Mouse (Mus musculus) monocyte, adult 5-6 weeks (primary cell): Measurements from ENCODE around the gene Gm20696. TPM values are rescaled to one million over a fixed set of nuclear protein-coding genes. Genes with fewer than 3 reads are reported as not detected.

Experiments
- ATAC-seq: fragments of 153-309, 156-312 bp; replicated peaks from 2 replicates; pipeline ENCODE4 v1.8.0; 2017; ENCODE audit warnings: mild to moderate bottlenecking; ENCODE audit not compliant: low TSS enrichment, insufficient number of reproducible peaks, severe bottlenecking, poor library complexity, low FRiP score
- total RNA-seq: library from RNA; stranded (forward); fragments of 200-1000, 200-491, 200-594 nt; gene quantifications from 3 replicates; pipeline ENCODE4 v1.2.3, GENCODE M21; 2017

The Gm20696 gene
- total RNA-seq, 1 experiment from 2014 or later, result 12.8 TPM

DNA sequence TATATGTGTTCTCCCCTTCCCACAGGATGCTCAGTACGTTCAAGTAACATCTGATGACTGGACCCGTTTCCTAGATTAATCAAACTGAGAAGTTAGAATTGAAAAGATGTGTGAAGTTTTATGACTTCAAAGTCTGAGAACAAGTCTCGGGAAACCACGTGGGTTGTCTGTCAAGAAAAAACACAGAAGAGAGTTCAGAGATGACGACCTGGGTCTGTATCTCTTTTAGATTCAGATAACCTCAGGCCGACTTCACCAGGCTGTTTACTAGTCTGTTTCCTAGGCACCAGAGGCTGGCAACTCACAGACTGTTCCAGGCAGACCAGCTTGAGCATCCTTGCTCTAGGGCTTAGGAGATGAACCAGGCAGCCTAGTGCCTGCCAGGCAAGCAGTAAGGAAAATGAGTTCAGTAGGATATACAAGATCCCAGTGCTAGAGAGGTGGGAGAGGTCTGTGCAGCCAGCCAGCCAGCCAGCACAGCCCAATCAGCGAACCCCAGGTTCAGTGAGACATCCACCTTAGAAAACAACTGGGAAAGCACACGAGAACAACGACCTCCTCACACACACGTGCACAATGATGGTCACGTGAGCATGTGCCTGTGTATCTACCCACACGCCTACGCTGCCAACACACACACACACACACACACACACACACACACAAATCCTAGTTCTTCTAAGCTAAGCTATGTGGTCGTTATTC is 357.0 kb downstream of the Gm20696 start:
- ATAC-seq, result no peak

DNA sequence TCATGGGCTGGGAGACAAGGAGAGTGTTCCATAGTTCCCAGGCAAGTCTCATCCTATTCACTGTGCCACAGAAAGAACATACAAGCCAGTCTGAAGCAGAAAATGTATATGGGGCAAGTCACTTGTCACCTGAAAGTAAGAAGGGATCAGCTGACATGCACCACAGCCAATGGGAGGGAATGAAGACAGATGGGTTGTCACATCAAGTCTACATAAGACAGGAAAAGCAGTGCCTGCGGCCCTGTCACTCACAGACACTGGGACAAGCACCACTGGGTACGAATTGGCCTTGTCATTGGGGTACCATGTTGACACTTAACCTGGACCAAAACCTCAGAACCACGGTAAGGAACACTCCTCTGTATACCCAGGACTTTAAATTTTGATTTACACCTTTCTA is 360.8 kb downstream of the Gm20696 start:
- ATAC-seq, result no peak

DNA sequence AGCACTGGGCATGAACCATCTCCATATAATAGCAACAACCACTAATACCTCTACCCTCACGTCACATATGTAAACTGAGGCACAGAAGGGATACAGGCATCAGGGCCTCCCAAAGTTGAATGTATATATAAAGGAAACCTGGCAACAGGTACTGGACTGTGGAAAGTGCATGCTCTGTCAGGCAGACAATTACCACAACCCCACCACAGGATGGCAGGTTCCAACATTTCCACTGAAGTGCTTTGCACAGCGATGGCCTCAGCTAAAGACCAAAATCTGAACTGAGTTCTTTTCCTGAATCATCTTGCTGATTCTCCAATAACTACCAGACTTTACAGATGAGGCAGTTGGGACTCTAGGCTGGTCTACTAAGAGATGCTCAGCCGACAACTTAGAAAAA is 361.4 kb downstream of the Gm20696 start:
- ATAC-seq, result no peak

DNA sequence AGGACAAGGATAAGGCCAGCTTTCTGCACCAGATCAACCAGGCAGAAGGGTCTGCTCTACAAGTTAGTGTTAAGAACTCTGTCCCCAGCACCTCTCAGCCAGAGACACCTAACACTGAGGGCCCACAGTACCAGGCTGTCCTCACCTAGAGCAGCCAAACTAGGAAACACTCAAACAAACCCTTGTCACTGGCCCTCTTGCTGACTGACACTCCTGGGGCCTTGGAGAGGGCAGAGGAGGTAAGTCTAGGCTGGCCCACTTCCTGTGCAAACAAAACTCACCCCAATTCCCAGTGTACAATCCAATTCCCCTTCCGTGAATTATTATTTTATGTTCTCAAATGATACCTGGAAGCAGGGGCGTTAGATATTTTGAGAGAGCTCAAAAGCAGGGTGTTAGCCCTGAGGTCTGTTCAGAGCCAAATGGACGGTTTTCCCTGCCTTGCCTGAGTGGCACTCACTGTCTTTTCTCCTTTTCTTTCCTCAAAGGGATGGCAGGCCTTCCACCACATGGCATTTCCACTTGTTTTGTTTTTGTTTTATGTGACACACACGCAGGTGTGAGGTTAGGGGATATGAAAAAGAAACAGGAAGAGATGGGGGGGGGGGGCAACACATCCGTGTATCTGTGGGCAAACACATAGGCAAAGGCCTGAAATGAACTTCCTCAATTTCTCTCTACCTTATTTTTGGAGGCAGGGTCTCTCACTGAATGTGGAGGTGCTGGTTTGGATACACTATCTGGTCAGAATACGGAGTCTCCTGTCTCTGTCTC is 363.7 kb downstream of the Gm20696 start:
- ATAC-seq, result no peak

DNA sequence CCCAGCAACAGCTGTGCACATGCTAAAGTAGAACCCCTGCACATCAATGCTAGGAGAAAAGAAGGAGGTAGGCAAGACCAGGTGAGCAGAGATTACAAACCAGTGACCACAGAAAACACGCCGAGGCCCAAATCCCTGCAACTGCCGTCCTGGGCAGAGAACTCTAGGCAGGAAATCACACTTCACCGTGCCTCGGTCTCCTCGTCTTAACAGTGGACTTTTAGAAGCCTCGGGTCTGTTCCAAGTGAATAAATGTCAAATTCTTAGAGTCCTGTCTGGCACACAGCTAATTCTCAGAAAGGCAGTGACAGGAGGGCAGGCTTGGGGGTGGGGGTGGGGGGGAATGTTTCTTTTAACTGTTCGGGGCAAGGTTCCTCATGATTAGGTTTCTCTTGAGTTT is 364.7 kb downstream of the Gm20696 start:
- ATAC-seq, result no peak

DNA sequence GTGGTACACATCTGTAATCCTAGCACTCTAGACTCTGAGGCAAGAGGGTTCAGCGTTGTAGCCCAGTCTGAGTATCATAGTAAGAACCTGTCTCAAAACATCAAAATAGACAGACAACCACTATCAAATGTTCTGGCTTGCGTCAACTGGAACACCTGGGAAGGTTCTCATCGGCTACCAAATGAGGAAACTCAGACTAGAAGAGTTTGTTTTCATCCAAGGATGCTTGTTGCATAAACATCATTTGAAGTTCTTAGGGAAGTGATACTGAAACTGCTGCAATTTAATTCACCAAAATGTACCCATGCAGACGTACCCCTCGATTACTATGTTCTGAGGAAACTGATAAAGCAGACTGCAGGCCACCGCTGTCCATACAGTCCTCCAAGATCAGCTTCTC is 366.4 kb downstream of the Gm20696 start:
- ATAC-seq, result peak; percentile 62

DNA sequence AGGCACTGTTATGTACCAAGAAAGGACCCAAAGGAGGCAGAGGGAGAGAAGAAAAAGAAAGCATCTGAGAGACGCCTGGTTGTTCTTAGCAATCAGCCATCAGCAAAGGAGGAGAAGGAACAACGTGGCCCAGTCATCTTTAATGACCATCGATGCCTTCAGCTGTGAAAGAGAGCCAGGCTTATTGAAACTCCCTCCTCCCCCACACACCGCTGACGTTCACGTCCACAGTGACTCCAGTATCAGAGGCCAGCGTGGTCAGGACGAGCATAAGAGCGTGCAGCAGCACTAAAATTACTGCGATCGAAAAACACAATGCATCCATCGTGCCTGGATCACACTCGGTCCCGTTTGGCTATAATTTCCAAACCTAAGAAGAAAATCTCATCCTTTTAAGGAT is 367.4 kb downstream of the Gm20696 start:
- no peak for ATAC-seq

DNA sequence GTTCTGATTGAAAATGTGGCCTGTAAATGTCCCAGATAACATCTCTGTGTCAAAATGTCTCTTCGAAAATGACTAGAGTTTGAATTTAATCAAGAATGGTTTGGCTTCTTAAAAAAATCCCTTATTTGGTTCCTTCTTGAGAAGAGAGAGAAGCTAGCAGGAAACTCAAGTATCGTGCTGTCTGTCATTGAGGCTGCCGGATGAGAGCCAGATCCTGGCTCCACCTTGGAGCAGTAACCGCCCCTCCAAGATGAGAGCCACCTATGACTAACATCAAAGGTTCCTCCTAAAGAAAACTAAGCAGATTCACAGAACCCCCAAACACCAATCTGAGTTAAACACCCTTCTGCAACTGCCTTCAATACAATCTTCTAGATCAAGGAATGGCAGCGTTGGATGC is 369.1 kb downstream of the Gm20696 start:
- no peak for ATAC-seq

DNA sequence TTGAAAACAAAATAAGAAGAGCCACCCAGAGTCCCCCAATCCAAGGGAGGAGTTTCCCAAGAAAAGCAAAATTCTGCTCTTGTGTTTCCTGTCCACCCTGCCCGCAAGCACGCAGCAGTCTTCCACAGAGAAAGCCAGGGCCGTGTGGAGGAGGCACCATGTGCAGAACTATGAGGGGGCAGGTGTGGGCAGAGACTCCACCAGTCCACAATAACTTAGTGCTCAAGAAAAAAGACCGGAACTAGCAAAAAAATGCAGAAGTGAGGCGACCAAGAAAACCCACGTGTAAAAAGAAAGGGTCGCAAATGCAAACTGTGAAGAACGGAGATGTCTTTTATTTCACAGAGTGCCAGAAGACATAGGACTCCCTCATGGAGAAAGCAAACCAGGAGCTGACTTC is 371.1 kb downstream of the Gm20696 start:
- ATAC-seq, result no peak

DNA sequence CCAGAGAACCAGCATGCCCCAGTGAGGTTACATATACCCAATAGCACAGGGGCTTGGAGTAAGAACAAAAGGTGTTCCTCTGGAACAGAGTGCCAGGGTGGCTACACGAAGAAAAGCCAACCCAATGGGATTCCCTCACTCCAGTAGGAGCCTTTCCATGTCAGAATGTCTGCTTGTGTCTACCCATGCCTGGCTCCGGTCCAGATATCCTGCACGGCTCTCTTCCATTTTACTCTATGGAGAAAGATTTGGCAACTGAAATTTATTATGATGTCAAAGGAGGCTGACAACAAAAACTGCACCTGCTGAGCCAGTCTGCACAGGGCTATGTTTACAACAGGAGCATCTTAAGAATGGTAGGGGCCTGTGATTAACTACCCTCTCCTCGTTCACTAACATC is 377.4 kb downstream of the Gm20696 start:
- no peak for ATAC-seq

DNA sequence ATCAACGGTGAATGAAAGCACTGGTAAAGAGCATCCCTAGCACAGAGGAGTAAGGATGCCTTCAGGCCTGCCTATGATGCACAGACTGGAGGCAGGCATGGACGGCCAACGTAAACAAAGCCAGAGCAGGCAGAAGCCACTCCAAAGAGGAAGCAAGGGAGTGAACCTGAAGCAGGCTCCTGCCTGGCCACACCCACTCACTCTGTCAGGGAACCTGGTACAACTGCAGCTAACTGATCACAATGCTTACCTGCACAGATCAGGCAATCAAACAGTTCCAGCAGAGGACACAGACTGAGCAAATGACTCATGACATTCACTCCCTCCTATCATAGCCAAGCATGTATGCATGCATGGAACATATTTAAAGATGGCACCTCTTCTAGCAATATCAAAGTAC is 381.6 kb downstream of the Gm20696 start:
- no peak for ATAC-seq

DNA sequence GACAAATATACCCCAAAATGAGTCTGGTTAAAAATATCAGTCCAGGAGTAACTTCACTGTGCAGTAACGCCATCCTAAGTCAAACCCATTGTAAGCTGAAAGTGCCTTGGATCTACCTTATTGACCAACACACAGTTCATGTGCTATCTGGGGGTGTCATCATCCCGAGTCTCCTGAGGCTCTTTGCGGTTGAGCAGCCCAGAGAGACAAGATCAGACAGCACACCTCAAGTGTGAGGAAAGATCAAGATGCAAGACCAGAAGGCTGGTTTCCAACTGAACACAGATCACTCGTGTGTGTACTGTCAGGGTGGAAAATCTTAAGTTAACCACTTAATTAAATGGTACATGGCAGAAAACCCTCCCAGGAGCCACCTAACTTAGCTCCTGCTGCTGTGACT is 382.6 kb downstream of the Gm20696 start:
- ATAC-seq, result peak; percentile 29; the same call in 1 of the 2 replicates

DNA sequence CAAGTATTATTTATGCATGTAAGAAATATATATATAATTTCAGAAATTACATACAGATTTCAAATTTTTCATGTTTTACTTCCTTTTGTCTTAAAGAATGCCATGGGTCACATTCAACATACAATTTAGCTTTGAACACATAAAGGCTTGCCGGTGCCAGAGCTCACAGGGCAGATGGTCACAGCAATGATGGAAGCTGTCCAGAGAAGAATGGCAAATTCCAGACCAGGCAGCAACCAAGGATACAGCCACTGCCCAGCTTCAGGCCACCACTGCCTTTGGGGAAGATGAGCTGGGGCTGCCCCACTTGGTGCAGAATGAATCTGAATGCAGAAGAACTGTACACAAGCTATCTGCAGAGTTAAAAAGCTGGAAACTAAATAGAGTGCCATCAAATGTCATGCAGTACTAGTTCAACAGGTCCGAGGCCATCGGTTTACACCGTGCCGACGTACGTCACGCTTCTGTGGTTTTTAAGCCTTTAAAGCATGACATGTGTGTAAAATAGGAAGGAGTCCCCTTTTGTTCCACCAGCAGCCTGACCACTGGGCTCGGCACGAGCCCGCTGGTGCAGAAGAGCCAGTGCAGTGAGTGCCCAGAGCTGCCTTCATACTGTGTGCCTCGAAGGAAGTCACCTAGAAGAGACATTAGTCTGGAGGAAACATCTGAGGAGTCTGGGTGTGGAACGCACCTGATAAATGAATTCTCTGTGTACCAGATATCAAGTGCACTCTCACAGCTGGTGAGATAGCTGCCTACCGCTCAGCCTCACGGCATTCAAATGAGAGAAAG is 383.5 kb downstream of the Gm20696 start:
- peak; percentile 57; the same call in 1 of the 2 replicates for ATAC-seq

DNA sequence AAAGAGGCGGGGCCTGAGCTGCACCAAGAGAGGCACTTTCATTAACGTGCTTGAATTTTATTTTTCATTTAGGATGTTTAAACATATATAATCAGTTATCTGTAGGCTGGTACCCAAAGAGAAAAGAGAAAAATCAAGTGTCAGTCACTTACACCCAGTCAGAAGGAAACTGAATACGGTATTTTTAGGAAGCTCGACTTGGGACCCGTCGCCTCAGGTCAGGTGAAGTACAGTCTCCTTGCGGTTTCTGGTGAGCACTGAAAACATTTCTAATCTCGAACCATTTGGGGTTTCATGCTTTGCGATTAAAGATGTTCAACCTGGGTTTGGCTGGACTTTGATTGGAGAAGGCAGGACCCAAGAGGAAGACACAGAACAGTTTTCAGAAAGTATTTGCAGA is 385.2 kb downstream of the Gm20696 start:
- no peak for ATAC-seq

DNA sequence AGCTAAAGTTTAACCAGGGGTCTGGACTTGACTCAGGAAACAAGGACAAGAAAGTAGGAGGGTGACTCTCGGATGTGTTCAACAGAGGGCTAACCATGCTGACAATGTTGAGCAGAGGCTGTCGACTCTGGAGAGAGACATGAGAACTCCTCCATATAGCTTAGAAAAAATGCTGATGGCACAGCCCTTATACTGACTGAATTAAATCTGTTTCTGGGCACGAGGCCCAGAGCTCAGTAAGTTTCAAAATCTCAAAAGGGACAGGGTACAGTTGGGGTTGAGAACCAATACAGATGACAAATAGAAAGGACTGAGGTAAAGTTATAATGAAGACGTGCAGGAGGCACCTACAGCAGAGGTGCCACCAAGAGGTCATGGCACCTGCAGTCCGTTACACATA is 386.0 kb downstream of the Gm20696 start:
- ATAC-seq, result no peak

DNA sequence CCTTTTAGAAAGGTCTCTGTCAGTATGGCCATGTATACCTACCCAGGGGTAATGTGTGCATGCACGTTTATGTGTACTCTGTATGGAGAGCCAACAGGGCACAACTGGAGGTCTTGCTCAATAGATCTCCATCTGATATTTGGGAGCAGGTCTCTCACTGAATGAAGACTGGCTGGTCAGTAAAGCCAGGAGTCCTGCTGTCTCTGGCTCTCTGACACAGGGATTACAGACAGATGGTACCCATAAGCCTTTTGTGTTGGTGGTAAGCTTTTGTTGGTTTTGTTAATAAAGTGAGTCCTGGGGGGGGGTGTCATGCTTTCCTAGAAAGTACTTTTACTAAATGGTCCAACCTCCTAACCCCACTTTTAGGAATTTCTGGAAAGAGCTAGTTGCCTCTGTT is 389.3 kb downstream of the Gm20696 start:
- ATAC-seq, result no peak

DNA sequence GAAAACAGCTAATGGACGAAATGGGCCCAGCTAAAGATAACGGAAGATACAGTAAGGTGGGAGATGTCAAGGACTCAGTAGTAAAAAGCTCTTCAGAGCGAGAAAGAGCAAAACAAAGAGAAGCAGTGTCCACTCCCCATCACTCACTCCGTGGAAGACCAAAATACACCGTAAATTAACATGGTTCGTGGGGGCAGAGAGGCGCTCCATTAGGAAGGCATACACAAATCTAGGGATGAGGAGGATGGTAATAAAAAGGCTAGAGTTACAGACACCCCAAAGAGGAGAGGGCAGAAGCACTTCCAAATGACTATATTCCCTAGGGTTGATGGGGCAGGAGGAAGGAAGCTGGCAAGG is 390.3 kb downstream of the Gm20696 start:
- ATAC-seq, result no peak

DNA sequence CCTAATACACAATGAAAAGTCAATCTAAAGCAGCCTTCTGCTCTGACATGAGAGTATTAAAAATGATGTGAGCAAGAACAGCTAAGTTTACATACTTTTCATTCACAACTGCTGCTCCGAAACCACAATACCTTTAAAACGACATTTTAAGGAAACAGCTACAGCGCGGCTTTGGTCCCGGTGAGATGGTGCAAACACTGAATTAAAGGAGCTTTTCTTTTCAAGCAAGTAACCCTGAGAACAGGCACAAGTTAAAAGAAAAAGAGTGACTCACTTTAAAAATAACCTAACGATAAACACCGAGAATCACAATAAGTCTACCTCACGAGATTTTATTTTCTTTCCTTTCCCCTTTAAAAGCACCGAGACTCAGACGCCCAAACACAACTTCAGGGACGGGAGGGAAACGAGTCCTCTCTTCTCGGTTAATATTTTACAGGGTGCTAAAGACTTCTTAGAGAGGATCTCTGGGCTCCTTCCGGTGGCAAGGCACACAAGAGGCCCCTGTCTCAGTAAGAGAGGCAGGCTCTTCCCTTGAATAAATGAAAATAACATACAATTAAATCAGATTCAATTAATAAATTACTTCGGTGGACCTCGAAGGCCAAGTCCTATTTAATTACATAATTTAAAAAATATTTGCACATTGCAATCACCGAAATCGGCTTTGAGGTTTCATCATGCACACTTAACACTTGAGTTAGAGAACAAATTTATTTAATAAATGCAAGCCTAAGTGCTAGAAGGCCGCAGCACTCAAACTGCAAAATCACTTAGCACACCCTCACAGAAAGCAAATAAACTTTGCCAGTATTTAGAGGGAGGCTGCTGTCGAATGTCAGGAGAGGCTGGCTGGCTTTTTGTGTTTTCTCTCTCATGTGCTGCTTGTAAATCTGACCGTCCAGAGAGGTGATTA is 391.0 kb downstream of the Gm20696 start:
- no peak for ATAC-seq

DNA sequence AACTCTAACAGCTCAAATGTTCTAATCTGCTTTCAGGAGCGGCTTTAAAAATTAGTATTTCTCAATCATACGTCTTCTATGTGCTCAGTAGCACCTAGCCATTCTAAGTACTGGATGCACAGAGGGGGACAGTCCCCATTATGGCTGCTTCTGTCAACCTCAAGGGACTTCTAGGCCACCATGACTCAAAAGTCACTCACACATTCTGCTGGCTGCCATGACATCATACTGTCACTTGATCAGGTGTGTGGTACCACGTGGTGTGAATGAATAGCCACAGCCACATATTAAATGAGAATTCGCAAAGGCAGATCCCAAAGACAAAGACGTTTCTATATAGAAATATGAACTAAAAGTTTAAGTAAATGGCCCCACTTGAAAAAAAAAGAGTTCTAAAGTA is 391.9 kb downstream of the Gm20696 start:
- ATAC-seq, result peak; percentile 29; the same call in 1 of the 2 replicates
